Mouse (Mus musculus): ENCODE measurements around the gene Izumo1r. TPM values are rescaled to one million over a fixed set of nuclear protein-coding genes. Genes with fewer than 3 reads are reported as not detected.
A peak's percentile ranks its signal among the peaks of the same experiment; 100 is the strongest.

Izumo1r gene
- polyA plus RNA-seq, 1 experiment from 2014 or later = 0.54 TPM

- H3K9me3 ChIP-seq (ENCODE audit: control insufficient read depth, low read length) = peaks cover 2% of the 10 kb centered on the region; the same call in 1 of the 2 replicates
- H3K36me3 ChIP-seq (ENCODE audit: control insufficient read depth, insufficient read depth, low read length) = no peaks in the 10 kb centered on the region
- no peak overlapping the region for H3K27ac ChIP-seq (ENCODE audit: low read length)
- no peak for ATAC-seq (ENCODE audit: low read depth)
- no peak overlapping the region for H3K4me2 ChIP-seq (ENCODE audit: low read depth, low read length)
- H3K4me1 ChIP-seq (replicated peaks; ENCODE audit: control insufficient read depth, insufficient read depth, low read length) = no peaks in the 10 kb centered on the region
- no peak overlapping the region for H3K4me3 ChIP-seq (ENCODE audit: low read length)
- WGBS = 55% methylated on average over 7 of the region's 7 CpGs
- no peak overlapping the region for H3K9ac ChIP-seq (ENCODE audit: low read length)
- H3K27me3 ChIP-seq (ENCODE audit: control insufficient read depth, insufficient read depth, low read depth, low read length) = no peaks in the 10 kb centered on the region
Measured at GRCm38 (mm10) chr9:14895237-14895835, 8.4 kb downstream of the Izumo1r start.

- Histone ChIP-seq H3K27ac (ENCODE audit: low read length) (no peak overlapping the region), H3K4me1 (replicated peaks; ENCODE audit: control insufficient read depth, insufficient read depth, low read length) (no peaks in the 10 kb centered on the region), H3K9me3 (ENCODE audit: control insufficient read depth, low read length) (peaks cover 2% of the 10 kb centered on the region; the same call in 1 of the 2 replicates), H3K27me3 (ENCODE audit: control insufficient read depth, insufficient read depth, low read depth, low read length) (no peaks in the 10 kb centered on the region), H3K36me3 (ENCODE audit: control insufficient read depth, insufficient read depth, low read length) (no peaks in the 10 kb centered on the region), H3K4me2 (ENCODE audit: low read depth, low read length) (no peak overlapping the region), H3K9ac (ENCODE audit: low read length) (no peak overlapping the region), H3K4me3 (ENCODE audit: low read length) (no peak overlapping the region)
- ATAC-seq (ENCODE audit: low read depth) = no peak
- WGBS = 79% methylated on average over 3 of the region's 3 CpGs
Measured at GRCm38 (mm10) chr9:14894628-14895027, 9.1 kb downstream of the Izumo1r start.

GRCm38 (mm10) chr9:14893388-14893787 lies 10.4 kb downstream of the Izumo1r start:
- Histone ChIP-seq H3K27ac (ENCODE audit: low read length) (no peak overlapping the region), H3K36me3 (ENCODE audit: control insufficient read depth, insufficient read depth, low read length) (no peaks in the 10 kb centered on the region), H3K9me3 (ENCODE audit: control insufficient read depth, low read length) (peaks cover 2% of the 10 kb centered on the region; the same call in 1 of the 2 replicates), H3K4me3 (ENCODE audit: low read length) (no peak overlapping the region), H3K4me2 (ENCODE audit: low read depth, low read length) (no peak overlapping the region), H3K27me3 (ENCODE audit: control insufficient read depth, insufficient read depth, low read depth, low read length) (no peaks in the 10 kb centered on the region), H3K4me1 (replicated peaks; ENCODE audit: control insufficient read depth, insufficient read depth, low read length) (no peaks in the 10 kb centered on the region), H3K9ac (ENCODE audit: low read length) (no peak overlapping the region)
- 63% methylated on average over 9 of the region's 9 CpGs for WGBS
- ATAC-seq (ENCODE audit: low read depth) = no peak

- H3K4me2 ChIP-seq (ENCODE audit: low read depth, low read length) = no peak overlapping the region
- H3K9me3 ChIP-seq (ENCODE audit: control insufficient read depth, low read length) = peaks cover 2% of the 10 kb centered on the region; the same call in 1 of the 2 replicates
- H3K9ac ChIP-seq (ENCODE audit: low read length) = no peak overlapping the region
- no peak for ATAC-seq (ENCODE audit: low read depth)
- H3K36me3 ChIP-seq (ENCODE audit: control insufficient read depth, insufficient read depth, low read length) = no peaks in the 10 kb centered on the region
- no peak overlapping the region for H3K27ac ChIP-seq (ENCODE audit: low read length)
- no peaks in the 10 kb centered on the region for H3K4me1 ChIP-seq (replicated peaks; ENCODE audit: control insufficient read depth, insufficient read depth, low read length)
- 84% methylated on average over 5 of the region's 5 CpGs for WGBS
- no peak overlapping the region for H3K4me3 ChIP-seq (ENCODE audit: low read length)
- H3K27me3 ChIP-seq (ENCODE audit: control insufficient read depth, insufficient read depth, low read depth, low read length) = no peaks in the 10 kb centered on the region
Measured at GRCm38 (mm10) chr9:14891891-14892290, 11.9 kb downstream of the Izumo1r start.

GRCm38 (mm10) chr9:14890699-14891098 lies 13.1 kb downstream of the Izumo1r start:
- H3K4me2 ChIP-seq (ENCODE audit: low read depth, low read length) = no peak overlapping the region
- H3K9me3 ChIP-seq (ENCODE audit: control insufficient read depth, low read length) = peaks cover 2% of the 10 kb centered on the region; the same call in 1 of the 2 replicates
- H3K27ac ChIP-seq (ENCODE audit: low read length) = no peak overlapping the region
- no peak overlapping the region for H3K4me3 ChIP-seq (ENCODE audit: low read length)
- no peak overlapping the region for H3K9ac ChIP-seq (ENCODE audit: low read length)
- ATAC-seq (ENCODE audit: low read depth) = no peak
- H3K36me3 ChIP-seq (ENCODE audit: control insufficient read depth, insufficient read depth, low read length) = no peaks in the 10 kb centered on the region
- no peaks in the 10 kb centered on the region for H3K4me1 ChIP-seq (replicated peaks; ENCODE audit: control insufficient read depth, insufficient read depth, low read length)
- WGBS = 88% methylated on average over 3 of the region's 3 CpGs
- no peaks in the 10 kb centered on the region for H3K27me3 ChIP-seq (ENCODE audit: control insufficient read depth, insufficient read depth, low read depth, low read length)

- peak; percentile 56; the same call in 1 of the 2 replicates for ATAC-seq (ENCODE audit: low read depth)
- H3K27ac ChIP-seq (ENCODE audit: low read length) = 0 out of 2 replicates have a peak overlapping the region, but pooled peaks have one; percentile 48
- WGBS = 38% methylated on average over 6 of the region's 6 CpGs
Measured at GRCm38 (mm10) chr9:14888671-14889070, 15.1 kb downstream of the Izumo1r start.

GRCm38 (mm10) chr9:14887787-14888382 lies 15.9 kb downstream of the Izumo1r start:
- ATAC-seq (ENCODE audit: low read depth) = peak; percentile 42; the same call in 1 of the 2 replicates
- WGBS = 72% methylated on average over 6 of the region's 6 CpGs
- H3K4me2 ChIP-seq (ENCODE audit: low read depth, low read length) = no peak overlapping the region
- H3K9me3 ChIP-seq (ENCODE audit: control insufficient read depth, low read length) = no peaks in the 10 kb centered on the region
- H3K4me3 ChIP-seq (ENCODE audit: low read length) = no peak overlapping the region
- no peak overlapping the region for H3K27ac ChIP-seq (ENCODE audit: low read length)
- H3K9ac ChIP-seq (ENCODE audit: low read length) = no peak overlapping the region
- no peaks in the 10 kb centered on the region for H3K27me3 ChIP-seq (ENCODE audit: control insufficient read depth, insufficient read depth, low read depth, low read length)
- H3K36me3 ChIP-seq (ENCODE audit: control insufficient read depth, insufficient read depth, low read length) = no peaks in the 10 kb centered on the region
- 0 out of 2 replicates have a peak, but pooled peaks cover 5% of the 10 kb centered on the region for H3K4me1 ChIP-seq (replicated peaks; ENCODE audit: control insufficient read depth, insufficient read depth, low read length)

More at GRCm38 (mm10) chr9:14888671-14889070, 15.1 kb downstream of the Izumo1r start:
- 0 out of 2 replicates have a peak, but pooled peaks cover 5% of the 10 kb centered on the region for H3K4me1 ChIP-seq (replicated peaks; ENCODE audit: control insufficient read depth, insufficient read depth, low read length)
- no peak overlapping the region for H3K4me3 ChIP-seq (ENCODE audit: low read length)
- H3K4me2 ChIP-seq (ENCODE audit: low read depth, low read length) = no peak overlapping the region
- H3K27me3 ChIP-seq (ENCODE audit: control insufficient read depth, insufficient read depth, low read depth, low read length) = no peaks in the 10 kb centered on the region
- no peak overlapping the region for H3K9ac ChIP-seq (ENCODE audit: low read length)
- H3K36me3 ChIP-seq (ENCODE audit: control insufficient read depth, insufficient read depth, low read length) = no peaks in the 10 kb centered on the region
- H3K9me3 ChIP-seq (ENCODE audit: control insufficient read depth, low read length) = no peaks in the 10 kb centered on the region

GRCm38 (mm10) chr9:14885954-14886353 lies 17.8 kb downstream of the Izumo1r start:
- H3K27me3 ChIP-seq (ENCODE audit: control insufficient read depth, insufficient read depth, low read depth, low read length) = no peaks in the 10 kb centered on the region
- H3K4me2 ChIP-seq (ENCODE audit: low read depth, low read length) = no peak overlapping the region
- H3K36me3 ChIP-seq (ENCODE audit: control insufficient read depth, insufficient read depth, low read length) = no peaks in the 10 kb centered on the region
- H3K27ac ChIP-seq (ENCODE audit: low read length) = no peak overlapping the region
- no peaks in the 10 kb centered on the region for H3K9me3 ChIP-seq (ENCODE audit: control insufficient read depth, low read length)
- WGBS = 50% methylated on average over 1 of the region's 1 CpGs
- no peak overlapping the region for H3K9ac ChIP-seq (ENCODE audit: low read length)
- H3K4me3 ChIP-seq (ENCODE audit: low read length) = no peak overlapping the region
- 0 out of 2 replicates have a peak, but pooled peaks cover 5% of the 10 kb centered on the region for H3K4me1 ChIP-seq (replicated peaks; ENCODE audit: control insufficient read depth, insufficient read depth, low read length)
- no peak for ATAC-seq (ENCODE audit: low read depth)

- H3K27ac ChIP-seq (ENCODE audit: low read length) = no peak overlapping the region; the same call in 1 of the 2 replicates
- no peaks in the 10 kb centered on the region for H3K9me3 ChIP-seq (ENCODE audit: control insufficient read depth, low read length)
- no peak overlapping the region for H3K4me3 ChIP-seq (ENCODE audit: low read length)
- H3K9ac ChIP-seq (ENCODE audit: low read length) = no peak overlapping the region
- ATAC-seq (ENCODE audit: low read depth) = no peak
- no peak overlapping the region for H3K4me2 ChIP-seq (ENCODE audit: low read depth, low read length)
- H3K4me1 ChIP-seq (replicated peaks; ENCODE audit: control insufficient read depth, insufficient read depth, low read length) = 0 out of 2 replicates have a peak, but pooled peaks cover 5% of the 10 kb centered on the region
- H3K27me3 ChIP-seq (ENCODE audit: control insufficient read depth, insufficient read depth, low read depth, low read length) = no peaks in the 10 kb centered on the region
- H3K36me3 ChIP-seq (ENCODE audit: control insufficient read depth, insufficient read depth, low read length) = no peaks in the 10 kb centered on the region
Measured at GRCm38 (mm10) chr9:14885151-14885550, 18.6 kb downstream of the Izumo1r start.

Measured in lung, embryonic 16.5 days (tissue).